Mouse (Mus musculus) frontal cortex, postnatal 14 days (tissue): ENCODE results near the gene Gm20422.
A peak's percentile ranks its signal among the peaks of the same experiment; 100 is the strongest.

ENCODE experiments used
- DNase-seq, 2 experiments: peaks; one replicate each; pipeline ENCODE4 v3.0.0; 2022; ENCODE audit warnings: low spot score in 2 of 2

Gm20422 gene

DNA sequence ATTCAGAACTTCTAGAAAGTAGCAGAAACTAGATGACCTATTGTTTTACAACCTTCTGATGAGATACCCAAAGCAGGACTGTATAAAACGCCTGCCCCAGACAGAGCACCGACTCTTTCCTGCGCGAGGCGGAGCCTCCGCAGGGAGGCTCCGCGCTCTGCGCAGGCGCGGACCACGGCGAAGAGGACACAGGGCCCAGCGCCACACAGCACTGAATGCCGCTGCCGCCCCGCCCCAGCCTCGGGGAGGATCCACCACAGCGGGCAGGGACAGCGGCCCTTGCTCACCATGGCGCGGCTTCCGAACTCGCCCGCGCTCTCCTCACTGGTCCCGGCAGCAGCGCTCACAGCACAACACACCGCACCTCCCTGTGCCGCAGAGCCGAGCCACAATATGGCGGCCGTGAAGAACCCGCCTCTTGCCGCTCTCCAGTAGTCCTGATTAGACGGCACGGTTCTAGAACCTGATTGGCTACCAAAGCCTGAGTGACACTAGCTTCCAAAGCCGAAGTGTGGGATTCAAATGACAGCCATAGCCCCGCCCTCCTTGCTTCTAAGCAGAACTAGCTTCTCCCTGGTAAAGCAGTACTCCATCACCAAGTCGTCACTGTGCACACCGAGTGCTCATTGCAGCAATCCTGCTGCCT lies at the start of gene Gm20422:
TSS of gene Gm20422 (minus strand) at position 384 of the 646 bp plus-strand sequence.
- peak; percentile 77 to 88 for DNase-seq

DNA sequence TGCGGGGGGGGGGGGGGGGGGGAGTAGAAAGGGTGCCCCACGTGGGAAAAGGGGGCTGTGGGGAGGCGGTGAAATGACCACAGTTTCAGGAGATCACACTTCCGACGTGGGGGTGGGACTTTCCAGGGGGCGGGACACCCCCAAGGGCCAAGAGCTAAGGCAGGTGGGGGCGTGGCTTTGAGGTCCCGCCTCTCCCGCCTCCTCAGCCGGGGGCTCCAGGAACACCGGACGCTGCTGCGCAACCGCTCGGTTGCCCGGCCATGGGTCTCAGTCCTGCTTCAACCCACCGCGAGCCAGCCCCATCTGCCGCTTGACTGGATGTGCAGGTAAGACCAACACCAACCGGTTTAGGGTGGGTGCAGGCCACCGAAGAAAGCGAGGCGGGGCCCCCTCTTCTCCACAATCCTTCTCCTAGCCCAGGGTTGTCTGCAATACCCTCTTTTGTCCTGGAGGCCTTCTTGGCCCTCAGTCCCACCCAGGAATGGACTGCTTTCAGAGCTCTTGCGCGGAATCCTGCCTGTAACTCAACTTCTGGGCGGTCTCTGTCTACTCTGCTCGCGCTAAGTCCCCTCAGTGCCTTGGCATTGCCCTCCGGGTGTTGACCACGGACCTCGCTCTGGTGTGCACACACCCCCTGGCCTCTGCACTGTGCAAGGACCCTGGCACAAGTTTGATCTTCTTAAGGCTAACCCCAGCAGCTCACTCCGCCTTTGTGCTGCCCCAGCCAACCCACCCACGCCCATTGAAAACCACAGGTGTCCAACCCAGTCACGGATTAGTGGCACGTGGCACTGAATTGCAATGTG lies 47.9 kb upstream of the Gm20422 start, which contains the start of gene Lpar2:
TSS of gene Lpar2 (plus strand) at position 44 of the 806 bp plus-strand sequence.
- no peak for DNase-seq

DNA sequence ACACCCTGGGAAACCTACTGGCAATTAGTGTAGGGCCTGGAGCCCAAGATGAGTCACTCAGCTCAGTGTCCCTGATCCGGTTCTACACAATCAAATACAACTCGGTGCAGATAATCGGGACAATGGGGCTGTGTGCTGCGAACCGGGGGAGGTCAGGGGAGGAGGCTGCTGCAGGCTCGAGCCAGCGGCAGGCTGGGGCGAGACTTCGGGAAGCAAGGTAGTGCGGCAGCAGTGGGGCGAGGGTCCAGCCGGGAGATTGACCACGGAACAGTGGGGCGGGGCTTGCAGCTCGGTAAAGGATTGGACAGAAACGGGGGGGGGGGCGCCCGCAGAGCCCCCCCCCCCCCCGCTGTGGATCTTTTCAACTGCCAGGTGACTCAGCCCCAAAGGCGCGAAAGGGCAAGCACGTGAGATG lies 47.3 kb upstream of the Gm20422 start:
- DNase-seq: no peak

DNA sequence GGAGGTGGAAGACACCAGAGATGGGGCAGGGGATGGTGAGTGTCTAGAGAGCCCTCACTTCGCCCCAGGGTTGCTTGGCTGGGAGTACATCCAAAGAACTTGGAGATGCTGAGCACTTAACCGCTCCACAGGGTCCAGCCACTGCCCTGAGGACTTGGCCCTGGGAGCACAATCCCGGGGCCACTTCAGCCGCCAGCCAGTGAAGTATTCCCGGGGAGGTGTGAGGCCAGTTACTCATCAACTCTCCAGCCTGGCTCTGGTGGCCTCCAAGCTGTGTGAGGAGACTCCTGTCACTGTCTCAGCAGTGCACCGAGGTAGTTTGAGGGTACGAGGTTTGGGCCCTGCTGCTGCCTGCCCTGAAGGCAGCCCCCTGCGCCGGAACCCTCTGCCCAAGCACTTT lies 45.8 kb upstream of the Gm20422 start:
- DNase-seq: no peak

DNA sequence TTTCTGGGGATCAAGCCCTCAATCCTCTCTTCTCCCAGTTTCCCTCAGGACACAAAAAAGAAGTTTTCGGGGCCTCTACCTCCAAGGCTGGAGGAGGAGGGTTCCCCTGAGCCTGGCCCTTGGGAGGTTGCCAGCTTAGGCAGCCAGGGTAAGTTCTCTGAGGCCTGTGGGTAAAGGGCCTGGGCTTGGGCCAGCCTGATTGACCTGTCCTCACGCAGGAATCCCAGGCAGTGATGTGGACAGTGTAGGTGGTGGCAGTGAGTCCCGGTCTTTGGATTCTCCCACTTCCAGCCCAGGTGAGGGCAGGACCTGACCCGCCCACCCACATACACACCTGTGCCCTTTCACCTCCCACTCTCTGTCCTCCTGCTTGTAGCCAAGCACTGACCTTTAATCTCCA lies 40.7 kb upstream of the Gm20422 start:
- DNase-seq: no peak

DNA sequence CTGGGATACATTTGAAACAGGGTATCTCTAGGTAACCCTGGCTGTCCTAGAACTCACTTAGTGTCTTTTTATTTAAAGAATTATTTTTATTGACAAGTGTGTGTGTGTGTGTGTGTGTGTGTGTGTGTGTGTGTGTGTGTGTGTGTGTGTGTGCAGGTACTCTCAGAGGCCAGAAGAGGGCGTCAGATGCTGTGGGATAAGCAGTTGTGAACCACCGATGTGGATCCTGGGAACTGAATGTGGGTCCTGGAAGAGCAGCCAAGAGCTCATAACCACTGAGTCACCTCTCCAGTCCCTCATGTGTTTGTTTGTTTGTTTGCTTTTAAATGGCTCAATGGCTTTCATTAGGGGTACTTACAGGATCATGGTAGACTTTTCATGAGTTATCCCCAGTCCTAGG lies 40.2 kb upstream of the Gm20422 start:
- DNase-seq: no peak

DNA sequence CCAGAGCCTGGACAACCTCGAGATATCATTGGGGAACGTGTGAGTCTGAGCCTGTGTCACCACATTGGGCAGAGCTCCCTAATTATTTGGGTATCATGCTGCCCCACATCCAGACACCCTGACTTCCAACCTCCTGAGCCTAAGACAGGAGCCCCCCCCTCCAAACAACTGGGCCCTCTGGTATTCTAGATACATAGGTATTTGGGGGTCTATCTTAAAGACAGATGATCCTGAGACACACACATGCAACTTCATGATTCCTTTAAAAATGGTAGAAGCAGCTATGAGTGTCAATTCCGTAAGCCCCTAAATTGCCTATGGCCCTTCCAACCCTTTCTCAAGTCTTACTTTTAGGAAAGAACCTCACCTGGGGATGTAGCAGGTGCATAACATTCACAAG lies 35.1 kb upstream of the Gm20422 start:
- no peak for DNase-seq

DNA sequence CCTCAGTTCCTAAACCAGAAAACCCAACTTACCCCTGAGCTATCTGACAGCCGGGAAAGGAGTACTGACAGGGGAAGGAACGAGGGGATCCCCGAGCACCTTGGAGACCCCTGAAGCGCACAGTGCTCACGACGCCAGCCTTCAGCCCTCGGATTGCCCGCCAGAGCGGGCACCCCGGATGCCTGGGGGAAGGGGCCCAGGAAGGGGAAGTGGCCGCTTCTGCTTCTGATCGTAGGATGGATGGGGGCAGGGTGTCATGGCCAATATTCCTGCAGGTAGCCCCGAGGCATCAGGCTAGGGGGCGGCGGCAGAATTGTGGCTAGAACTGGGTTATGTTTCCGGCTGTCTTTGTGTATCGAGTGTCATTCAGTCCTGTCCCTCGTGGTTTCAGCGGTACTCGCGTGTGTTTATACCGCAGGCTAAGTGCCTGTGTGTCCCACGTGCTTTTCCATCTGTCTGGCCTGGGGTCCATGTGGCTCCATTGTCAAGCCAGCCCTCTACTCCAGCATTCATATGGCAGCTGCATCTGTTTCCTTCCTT lies 34.2 kb upstream of the Gm20422 start:
- no peak for DNase-seq

DNA sequence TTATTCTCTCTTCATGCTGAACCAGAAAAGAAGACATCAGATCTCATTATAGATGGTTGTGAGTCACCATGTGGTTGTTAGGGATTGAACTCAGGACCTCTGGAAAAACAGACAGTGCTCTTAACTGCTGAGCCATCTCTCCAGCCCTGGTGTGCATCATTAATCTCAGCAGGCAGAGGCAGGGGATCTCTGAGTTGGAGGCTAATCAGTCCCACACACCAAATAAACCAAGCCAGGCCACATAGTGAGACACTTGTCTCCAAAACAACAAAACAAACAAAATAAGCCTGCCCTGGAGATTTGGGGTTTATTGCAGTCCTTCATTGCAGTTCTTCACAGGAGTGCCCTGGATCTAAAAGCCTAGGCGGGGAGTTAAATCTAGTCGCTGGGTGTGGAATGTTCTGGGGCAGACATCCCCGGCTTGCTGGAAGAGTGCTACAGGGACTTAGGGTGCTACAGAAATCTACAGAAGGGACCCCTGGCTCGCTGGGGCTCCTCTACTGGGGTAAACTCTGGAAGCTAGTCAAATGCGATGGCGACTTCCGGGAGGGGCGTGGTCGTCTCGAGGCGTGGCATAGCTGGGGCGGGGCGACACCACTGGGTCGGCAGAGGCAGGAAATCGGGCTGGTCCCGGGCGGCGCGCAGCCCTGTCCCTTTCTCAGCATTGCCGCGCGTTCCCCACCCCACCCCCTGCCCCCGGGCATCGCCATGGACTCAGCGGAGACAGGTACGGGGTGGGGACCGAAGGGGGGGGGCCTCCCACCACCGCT lies 33.6 kb upstream of the Gm20422 start, which contains the start of gene Gmip:
TSS of gene Gmip (plus strand) at position 586 of the 770 bp plus-strand sequence.
- peak in 1 of 2 experiments; percentile 56 for DNase-seq

DNA sequence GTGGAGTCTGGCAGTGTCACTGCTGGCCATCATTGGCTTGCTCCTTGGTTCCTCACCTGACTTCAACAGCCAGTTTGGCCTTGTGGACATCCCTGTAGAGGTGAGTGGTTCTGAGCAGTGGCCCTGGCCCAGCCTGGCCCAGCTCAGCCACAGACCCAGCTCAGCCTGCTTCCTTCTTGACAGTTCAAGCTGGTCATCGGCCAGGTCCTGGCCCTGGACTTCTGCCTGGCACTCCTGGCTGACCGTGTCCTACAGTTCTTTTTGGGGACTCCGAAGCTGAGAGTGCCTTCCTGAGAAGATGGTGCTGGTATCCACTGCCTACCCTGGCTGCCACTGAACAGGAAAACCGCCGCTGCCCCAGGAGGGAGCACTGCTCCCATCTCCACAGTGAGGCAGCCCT lies 32.5 kb upstream of the Gm20422 start:
- no peak for DNase-seq

DNA sequence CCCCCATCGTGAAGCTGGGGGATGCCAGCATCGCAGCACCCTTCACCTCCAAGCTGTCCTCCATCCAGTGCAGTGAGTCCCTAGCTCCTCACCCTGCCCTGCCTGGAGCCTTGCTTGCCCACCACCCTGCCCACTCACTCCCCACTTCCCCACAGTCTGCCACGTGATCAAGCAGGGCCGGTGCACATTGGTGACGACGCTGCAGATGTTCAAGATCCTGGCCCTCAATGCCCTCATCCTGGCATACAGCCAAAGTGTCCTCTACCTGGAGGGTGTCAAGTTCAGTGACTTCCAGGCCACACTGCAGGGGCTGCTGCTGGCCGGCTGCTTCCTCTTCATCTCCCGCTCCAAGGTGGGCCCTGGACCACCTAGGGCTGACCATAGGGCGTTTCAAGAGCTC lies 30.8 kb upstream of the Gm20422 start:
- DNase-seq: no peak

DNA sequence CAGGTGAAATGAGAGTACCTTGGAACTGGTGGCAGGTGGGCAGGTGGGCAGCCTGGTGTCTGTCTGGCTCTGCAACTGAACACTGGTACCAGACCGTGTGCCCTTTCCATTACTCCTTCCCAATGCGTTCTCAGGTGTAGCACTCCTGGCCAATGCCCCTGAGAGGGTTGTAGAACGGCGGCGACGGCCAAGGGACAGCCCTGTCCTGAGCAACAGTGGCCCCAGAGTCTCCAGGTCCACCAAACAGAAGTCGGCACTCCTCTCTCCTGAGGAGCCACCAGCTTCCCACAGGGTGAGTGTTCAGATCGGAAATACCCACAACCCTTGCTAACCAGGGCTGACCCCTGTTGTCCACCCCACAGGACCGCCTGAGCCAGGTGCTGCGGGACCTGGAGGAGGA lies 30.4 kb upstream of the Gm20422 start:
- DNase-seq: peak in 1 of 2 experiments; percentile 3

DNA sequence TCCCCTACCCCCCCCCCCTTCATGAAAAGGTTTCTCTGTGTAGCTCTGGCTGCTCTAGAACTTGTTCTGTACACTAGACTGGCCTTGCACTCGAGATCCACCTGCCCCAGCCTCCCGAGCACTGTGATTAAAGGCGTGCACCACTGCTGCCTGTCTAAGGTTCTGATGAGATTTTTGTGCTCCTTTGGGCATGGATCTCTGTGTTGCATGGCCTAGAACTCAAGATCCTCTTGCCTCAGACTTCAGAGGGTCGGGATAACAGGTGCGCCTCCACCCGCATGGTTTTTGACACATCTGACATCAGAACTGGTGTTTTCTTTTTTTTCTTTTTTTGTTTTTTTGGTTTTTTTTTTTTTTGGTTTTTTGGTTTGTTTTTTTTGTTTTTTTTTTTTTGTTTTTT lies 29.9 kb upstream of the Gm20422 start:
- DNase-seq: peak in 1 of 2 experiments; percentile 3

DNA sequence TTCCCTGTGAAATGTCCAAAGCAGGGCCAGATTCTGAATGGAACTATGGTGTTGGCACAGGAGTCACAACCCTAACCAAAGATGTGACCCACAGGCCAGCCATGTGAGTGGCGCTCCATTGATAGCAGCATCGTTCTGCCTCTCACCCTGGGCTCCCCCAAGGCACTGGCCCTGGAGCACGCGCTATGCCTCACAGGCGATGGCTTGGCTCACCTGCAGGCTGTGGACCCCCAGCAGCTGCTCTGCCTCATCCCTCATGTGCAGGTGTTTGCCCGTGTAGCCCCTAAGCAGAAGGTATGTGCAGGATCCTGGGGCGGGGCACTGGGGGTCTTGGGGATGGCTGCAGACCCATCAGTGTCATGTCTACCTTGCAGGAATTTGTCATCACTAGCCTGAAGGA lies 28.7 kb upstream of the Gm20422 start:
- DNase-seq: peak in 1 of 2 experiments; percentile 3

DNA sequence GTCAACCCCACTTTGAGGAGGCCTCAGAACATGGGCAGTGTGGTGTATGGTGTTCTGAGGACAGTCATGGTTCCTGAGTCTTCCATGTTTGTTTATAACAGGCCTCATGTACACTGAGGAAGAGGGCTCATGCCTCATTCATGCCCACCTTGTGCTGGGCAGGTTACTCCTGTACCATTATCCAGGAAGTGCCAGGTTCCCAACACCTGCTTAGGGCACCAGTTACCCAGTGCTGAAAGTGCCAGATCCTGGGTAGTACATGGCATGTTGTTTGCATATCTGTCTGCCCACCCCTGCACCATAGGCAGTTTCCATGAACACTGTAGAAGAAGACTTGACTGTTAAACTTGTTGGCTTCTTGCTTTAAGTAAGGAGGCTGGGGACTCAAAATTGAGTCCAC lies 27.5 kb upstream of the Gm20422 start:
- no peak for DNase-seq

DNA sequence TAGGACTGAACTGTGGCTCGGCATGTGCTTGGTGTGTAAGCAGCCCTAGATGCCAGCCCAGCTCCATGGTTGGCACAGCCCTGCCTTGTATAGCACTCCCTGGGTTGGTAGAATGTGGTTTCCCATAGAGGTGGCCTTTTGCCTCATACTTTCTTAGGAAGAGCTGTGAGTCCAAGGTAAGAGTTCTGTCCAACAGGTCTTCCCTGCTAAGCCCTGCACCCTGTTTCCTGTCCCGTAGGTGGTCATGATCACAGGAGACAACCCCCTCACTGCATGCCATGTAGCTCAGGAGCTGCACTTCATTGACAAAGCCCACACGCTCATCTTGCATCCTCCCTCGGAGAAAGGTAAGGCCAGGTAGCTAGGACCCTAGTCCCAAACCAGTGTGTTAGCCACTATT lies 27.1 kb upstream of the Gm20422 start:
- DNase-seq: no peak

DNA sequence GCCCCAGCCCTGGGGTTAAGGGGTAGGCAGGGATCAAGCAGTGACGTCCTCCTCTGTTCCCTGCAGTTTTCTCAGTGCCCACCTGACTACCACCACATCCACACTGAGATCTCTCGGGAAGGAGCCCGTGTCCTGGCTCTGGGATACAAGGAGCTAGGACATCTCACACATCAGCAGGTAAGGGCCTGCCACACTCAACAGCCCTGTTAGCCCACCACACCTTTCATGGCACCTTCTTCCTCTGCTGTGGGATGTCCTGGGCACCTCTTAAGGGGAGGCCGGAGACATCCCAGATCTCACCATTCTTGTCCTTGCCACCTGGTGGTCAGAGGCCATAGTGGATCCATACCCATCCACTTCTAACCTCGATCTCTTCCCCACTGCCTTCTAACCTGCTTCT lies 25.3 kb upstream of the Gm20422 start:
- DNase-seq: no peak

DNA sequence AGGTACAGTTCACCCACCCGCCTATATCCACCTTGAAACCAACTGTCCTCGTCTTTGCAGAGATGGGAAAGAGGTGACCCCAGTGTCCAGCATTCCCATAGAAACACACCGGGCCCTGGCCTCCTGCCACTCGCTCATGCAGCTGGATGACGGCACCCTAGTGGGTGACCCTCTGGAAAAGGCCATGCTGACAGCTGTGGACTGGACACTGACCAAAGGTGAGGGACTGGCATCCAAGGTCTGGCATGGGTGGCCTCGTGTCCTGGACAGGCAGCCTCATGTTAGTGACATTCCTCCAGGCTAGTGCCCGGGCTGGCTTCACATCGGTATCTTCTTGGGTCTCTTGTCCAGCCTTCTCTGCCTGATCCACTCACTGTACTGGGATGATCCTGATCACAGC lies 24.6 kb upstream of the Gm20422 start:
- no peak for DNase-seq

DNA sequence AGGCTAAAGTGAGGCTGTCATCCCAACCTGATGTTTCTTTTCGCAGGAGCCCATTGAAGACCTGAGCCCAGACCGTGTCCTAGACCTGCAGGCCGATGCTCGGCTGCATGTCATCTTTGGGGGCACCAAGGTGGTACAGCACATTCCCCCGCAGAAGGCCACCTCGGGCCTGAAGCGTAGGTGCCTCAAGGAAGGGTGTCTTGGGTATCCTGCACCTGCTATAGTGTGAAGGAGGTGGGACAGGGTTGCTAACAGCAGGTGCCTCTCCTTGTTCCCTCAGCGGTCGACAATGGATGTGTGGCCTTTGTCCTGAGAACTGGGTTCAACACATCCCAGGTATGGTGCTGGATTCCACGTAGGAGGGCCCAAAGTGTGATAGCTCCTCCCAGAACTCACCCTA lies 23.0 kb upstream of the Gm20422 start:
- DNase-seq: no peak

DNA sequence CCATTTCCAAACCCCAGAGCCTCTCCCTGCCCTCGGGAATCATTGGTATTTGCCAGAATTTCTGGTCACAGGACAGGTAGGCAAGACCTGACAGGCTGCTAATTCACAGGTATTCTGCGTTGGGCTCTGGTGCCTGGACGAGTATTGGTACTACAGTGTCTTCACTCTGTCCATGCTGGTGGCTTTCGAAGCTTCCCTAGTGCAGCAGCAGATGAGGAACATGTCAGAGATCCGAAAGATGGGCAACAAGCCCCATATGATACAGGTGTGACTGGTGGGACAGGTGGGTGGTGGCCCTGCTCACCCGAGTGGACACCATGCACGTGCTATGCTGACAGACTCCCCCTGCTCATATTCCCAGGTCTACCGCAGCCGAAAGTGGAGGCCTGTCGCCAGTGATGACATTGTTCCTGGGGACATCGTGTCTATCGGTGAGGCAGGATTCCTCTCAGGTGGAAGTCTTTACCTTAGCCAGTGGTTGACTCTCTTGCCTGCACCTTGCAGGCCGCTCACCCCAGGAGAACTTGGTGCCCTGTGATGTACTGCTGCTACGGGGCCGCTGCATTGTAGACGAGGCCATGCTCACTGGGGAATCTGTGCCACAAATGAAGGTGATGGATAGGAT lies 22.1 kb upstream of the Gm20422 start:
- peak in 1 of 2 experiments; percentile 2 for DNase-seq

DNA sequence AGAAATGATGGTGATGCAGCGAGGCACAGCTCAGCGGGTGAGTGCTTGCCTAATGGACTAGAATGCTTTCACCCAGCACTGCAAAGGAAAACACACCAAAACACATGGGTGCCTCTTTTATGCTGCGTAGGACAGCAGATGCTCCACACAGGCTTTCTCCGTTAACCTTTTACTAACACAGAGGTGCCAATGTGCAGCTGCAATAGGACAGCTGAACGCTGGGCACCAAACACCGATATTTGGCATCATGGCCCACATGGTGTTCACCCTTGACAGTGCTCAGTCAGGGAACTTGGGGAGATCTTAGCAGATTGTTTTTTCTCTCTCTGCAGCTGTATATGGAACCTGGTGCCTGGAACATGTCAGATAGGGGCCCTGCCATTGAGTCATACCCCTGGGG lies 20.2 kb upstream of the Gm20422 start:
- no peak for DNase-seq

DNA sequence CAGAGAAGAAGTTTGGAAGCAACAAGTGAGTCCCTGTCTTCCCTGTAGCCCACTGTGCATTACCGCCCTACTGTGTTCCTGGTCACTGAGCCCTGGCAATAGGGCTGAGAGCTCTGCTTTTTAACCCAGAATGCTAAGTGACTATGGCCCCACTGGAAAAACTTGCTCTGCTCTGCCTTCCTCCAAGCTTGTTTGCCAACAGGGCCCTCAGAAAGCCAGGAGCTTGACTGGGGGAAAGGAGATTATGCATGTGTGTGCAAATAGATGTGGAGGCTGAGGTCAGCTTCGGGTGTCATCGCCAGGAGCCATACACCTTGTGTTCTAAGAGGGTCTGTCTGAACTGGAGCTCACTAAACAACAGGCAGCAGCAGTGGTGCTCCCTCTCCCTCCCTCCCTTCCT lies 19.4 kb upstream of the Gm20422 start:
- no peak for DNase-seq
